Mouse (Mus musculus) MEL-GATA-1-ER (cell line): ENCODE measurements around the gene Gbp4.
"Not testable (repeated sequence)": the region's sequence is repeated elsewhere in the genome, so short reads cannot be mapped to it uniquely, and the experiment has no call there.

Source experiments
- DNase-seq: peaks from one replicate; pipeline ENCODE4 v3.0.0-alpha.2; 2012; ENCODE audit warnings: low read depth; ENCODE audit errors: extremely low read depth

The Gbp4 gene

GRCm38 (mm10) chr5:105139409-105140088 lies at the start of gene Gbp4, which contains the start of the genes Gbp9 and Gbp8:
Gene Gbp4 (minus strand): TSS chr5:105139586.
Gene Gbp9 (minus strand): TSS chr5:105139539.
Gene Gbp8 (minus strand): TSS chr5:105139540.
- DNase-seq: not testable (repeated sequence)

GRCm38 (mm10) chr5:105181446-105181845 lies 42.1 kb upstream of the Gbp4 start:
- no peak for DNase-seq

GRCm38 (mm10) chr5:105156582-105156981 lies 17.2 kb upstream of the Gbp4 start:
- no peak for DNase-seq

- DNase-seq: no peak
Measured at GRCm38 (mm10) chr5:105154049-105154448, 14.7 kb upstream of the Gbp4 start.

- DNase-seq: not testable (repeated sequence)
Measured at GRCm38 (mm10) chr5:105148062-105148461, 8.7 kb upstream of the Gbp4 start.

GRCm38 (mm10) chr5:105146447-105146846 lies 7.1 kb upstream of the Gbp4 start:
- no peak for DNase-seq

- DNase-seq: not testable (repeated sequence)
Measured at GRCm38 (mm10) chr5:105145731-105146130, 6.3 kb upstream of the Gbp4 start.

- not testable (repeated sequence) for DNase-seq
Measured at GRCm38 (mm10) chr5:105140089-105140810, 864 bp upstream of the Gbp4 start.

GRCm38 (mm10) chr5:105138906-105139305 lies 480 bp downstream of the Gbp4 start:
- no peak for DNase-seq

- DNase-seq: not testable (repeated sequence)
Measured at GRCm38 (mm10) chr5:105136706-105137304, 2.6 kb downstream of the Gbp4 start.

GRCm38 (mm10) chr5:105121731-105122130 lies 17.7 kb downstream of the Gbp4 start:
- not testable (repeated sequence) for DNase-seq

- no peak for DNase-seq
Measured at GRCm38 (mm10) chr5:105115740-105116139, 23.6 kb downstream of the Gbp4 start.

GRCm38 (mm10) chr5:105114696-105115095 lies 24.7 kb downstream of the Gbp4 start:
- DNase-seq: no peak

GRCm38 (mm10) chr5:105113656-105114055 lies 25.7 kb downstream of the Gbp4 start:
- DNase-seq: no peak

- DNase-seq: not testable (repeated sequence)
Measured at GRCm38 (mm10) chr5:105110271-105110852, 29.0 kb downstream of the Gbp4 start.

- not testable (repeated sequence) for DNase-seq
Measured at GRCm38 (mm10) chr5:105109775-105110174, 29.6 kb downstream of the Gbp4 start.

GRCm38 (mm10) chr5:105105689-105106088 lies 33.7 kb downstream of the Gbp4 start:
- DNase-seq: not testable (repeated sequence)

- DNase-seq: peak; percentile 6
Measured at GRCm38 (mm10) chr5:105081900-105082299, 57.5 kb downstream of the Gbp4 start.

GRCm38 (mm10) chr5:105068356-105068755 lies 71.0 kb downstream of the Gbp4 start:
- not testable (repeated sequence) for DNase-seq
